Mouse (Mus musculus) testis, postnatal 14 days (tissue): Measurements from ENCODE around the gene Itgb4.
A peak's percentile ranks its signal among the peaks of the same experiment; 100 is the strongest.

Experiments
- DNase-seq: peaks from one replicate; pipeline ENCODE4 v3.0.0; 2021; ENCODE audit warnings: low spot score

The Itgb4 gene

GRCm38 (mm10) chr11:116028177-116028865 is 53.8 kb downstream of the Itgb4 start:
- DNase-seq: no peak

- DNase-seq: no peak
Observed at GRCm38 (mm10) chr11:116029086-116029865, 54.8 kb downstream of the Itgb4 start.

DNA sequence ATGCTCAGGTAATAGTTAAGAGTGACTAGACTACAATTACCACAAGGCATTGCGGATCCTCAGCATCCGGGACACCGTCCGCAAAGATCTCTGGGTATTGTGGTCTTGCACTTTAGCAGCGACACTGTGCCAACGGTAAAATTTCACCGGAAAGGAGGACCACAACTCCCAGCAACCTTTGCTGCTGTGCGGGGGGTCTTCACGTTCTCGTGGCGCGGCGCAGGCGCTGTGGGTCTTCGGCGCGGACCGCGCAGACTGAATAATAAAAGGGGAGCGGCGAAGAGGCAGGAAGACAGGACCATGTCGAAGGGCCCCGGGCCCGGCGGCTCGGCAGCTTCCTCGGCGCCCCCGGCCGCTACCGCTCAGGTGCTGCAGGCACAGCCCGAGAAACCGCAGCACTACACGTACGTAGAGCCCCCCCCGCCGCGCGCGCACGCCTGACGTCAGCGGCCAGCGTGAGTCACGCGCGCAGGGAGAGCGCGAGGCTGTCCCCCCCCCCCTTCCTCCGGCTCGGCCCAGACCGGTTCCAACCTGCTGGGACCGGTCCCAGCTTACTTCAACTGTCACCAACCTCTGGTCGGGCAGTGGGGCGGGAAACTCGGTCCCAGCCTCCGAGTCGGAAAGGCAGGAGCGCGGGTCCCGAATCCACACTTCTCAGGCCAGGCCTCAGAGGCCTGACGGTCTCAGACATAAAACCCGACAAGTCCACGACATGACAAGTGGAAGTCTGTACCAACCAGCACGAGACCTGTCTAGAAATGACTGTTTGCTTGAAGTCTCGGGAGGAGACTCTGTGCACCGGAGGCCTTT is 55.8 kb downstream of the Itgb4 start, which contains the start of gene Unk:
Unk (plus strand) TSS at position 235 of the 810 bp plus-strand sequence.
- peak; percentile 98 for DNase-seq

- DNase-seq: peak; percentile 42
Observed at GRCm38 (mm10) chr11:116030898-116031845, 56.7 kb downstream of the Itgb4 start.

GRCm38 (mm10) chr11:116034584-116034983 is 60.1 kb downstream of the Itgb4 start:
- no peak for DNase-seq

DNA sequence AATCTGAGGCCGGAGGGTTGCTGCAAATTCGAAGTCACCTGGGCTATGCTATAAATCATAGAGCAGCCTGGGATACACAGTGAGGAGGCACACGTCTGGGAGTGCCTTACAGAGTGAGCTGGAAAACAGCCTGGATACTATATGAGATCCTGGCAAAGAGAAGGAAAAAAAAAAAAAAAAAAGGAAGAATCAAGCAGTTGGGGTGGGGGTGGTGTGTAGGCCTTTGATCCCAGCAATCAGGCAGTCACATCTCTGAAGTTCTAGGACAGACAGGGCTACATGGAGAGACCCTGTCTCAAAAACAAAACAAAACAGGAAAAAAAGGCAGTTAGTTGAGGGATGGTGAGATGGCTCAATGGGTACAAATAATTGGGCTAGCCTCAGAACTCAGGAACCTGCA is 62.2 kb downstream of the Itgb4 start:
- no peak for DNase-seq

GRCm38 (mm10) chr11:116037826-116038225 is 63.3 kb downstream of the Itgb4 start:
- DNase-seq: no peak

DNA sequence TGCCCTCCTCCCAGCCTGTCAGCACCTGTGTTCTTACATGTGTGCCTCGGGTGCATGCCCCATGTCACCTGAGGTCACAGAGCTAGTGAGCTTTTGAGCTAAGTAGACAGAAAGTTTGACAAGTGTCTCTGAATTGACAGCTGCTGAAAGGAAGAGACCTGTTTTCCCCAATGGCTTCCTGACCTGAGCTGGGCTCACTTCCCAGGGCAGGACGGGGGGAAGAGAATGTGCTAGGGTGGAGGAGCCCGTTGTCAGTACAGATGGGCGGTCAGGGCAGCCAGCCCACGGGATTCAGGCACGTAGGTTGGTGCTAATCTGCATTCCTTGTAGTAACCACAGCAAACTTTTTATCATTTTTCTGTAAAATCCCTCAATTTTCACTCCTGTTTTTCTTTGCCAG is 66.1 kb downstream of the Itgb4 start:
- DNase-seq: no peak

- DNase-seq: no peak
Observed at GRCm38 (mm10) chr11:116041833-116042232, 67.3 kb downstream of the Itgb4 start.

GRCm38 (mm10) chr11:116042372-116043138 is 68.0 kb downstream of the Itgb4 start:
- DNase-seq: no peak

DNA sequence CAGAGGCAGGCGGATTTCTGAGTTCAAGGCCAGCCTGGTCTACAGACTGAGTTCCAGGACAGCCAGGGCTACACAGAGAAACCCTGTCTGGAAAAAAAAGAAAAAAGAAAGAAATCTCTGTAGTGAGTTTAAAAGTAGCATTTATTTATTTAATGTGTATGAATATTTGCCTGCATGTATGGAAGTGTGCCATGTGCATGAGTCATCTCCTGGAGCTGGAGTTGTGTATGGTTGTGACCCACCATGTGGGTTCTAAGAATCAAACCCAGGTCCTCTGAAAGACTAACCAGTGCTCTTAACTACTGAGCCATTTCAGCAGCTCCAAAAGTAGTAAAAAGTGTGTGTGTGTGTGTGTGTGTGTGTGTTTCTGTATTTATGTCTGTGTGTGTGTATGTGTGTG is 68.8 kb downstream of the Itgb4 start:
- DNase-seq: no peak

DNA sequence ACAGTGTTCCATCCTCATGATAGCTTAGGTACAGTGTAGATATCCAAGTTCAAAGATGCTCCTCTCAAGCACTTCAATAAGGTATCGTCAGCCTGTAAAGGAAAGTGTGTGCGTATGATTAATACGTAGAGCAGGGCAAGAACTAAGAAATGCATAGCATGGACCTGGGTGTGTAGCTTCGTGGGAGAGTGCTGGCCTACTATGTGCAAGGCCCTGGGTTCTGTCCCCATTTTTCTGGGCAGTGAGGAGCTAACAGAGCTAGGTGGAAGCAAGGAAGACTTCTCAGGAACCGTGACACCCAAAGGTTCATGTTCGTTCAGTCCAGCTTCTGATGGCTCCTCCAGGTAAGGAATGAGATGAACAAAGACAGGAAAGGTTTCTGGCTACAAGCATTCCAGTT is 70.7 kb downstream of the Itgb4 start:
- no peak for DNase-seq

GRCm38 (mm10) chr11:116049610-116050009 is 75.1 kb downstream of the Itgb4 start:
- DNase-seq: no peak

GRCm38 (mm10) chr11:116050196-116050595 is 75.7 kb downstream of the Itgb4 start:
- DNase-seq: no peak

DNA sequence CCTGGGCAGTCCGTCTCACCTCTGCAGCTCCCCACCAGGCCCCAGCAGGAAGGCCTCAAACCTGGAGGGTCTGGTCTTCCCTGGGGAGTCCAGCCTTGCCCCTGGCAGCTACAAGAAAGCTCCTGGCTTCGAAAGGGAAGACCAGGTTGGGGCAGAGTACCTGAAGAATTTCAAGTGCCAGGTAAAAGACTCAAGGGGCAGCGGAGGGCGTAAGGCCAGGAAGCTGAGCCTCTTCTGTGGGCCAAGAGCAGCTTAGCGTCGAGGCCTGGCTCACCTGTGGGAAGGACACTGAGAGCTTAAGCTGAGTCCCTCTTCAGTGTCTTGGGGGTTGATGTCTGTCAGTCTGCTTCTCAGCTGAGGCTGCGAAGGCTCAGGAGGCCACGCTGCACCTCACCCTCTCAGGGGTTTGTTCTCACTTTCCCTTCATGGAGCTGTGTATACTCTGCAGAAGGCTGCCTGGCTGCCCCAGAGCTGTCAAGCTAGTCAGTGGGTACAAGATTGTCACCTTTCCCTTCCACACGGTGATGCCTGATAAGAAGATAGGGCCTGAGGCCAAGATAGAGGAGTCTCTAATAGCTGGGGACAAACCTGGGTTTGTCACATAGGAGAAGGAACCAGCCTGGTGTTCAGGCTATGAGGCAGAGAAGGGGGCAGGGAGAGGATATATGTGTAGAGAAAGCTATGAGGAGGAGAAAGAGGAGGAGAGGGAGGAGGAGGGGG is 79.2 kb downstream of the Itgb4 start:
- no peak for DNase-seq

DNA sequence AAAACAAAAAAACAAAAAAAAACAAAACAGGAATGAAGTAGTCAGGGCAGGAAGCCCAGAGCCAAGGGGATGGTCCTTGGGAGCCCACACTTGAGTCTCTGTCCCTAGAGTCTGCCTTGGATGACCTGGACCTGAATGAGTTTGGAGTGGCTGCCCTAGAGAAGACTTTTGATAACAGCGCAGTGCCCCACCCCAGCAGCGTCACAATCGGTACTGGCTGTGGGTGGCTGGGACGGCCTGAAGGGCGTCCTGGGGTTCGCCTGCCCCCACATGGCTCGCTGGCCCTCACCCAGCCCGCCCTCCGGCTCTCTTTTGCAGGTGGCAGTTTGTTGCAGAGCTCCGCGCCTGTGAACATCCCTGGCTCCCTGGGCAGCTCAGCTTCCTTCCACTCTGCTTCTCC is 81.4 kb downstream of the Itgb4 start:
- no peak for DNase-seq

DNA sequence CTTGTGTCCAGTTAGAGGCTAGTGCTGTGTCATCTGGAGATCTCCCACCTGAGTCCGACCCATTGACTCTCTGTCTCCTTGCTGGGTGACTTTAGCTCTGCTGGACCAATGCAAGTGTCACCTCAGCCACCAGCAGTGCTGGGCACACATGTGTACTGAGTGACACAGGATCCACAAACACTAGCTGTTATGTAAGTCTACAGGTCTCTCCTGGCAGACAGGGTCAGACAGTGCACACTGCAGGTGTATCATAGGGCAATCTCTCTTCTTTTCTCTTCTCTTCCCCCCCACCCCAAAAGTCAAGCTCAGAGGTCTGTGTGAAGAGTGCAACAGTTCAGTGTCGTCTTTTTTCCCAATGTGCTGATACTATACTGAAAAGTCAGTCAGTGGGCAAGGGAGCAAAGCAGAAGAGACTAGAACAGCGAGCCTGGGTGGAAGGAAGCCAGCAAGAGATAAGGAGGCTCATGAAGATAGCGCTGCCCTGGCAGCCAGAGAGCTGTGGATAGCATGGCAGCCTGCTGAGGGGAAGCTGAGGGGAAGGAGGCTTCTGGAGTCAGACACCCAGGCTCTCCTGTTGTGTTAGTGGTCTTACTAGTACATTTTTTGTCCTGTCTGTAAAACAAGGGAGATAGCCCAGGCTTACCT is 82.8 kb downstream of the Itgb4 start:
- DNase-seq: no peak
